Mouse (Mus musculus) liver, adult 2 months (tissue): ENCODE results near the gene Chrm3.

Experiments used
- CTCF ChIP-seq: fragments of 200-500 bp; IDR thresholded peaks from 2 replicates; pipeline ENCODE4 v1.5.1; 2011; ENCODE audit warnings: low read depth, low read length, control low read depth
- POLR2A ChIP-seq: fragments of 200-500 bp; IDR thresholded peaks from 2 replicates; pipeline ENCODE4 v1.6.1; 2011; ENCODE audit warnings: low read length, control low read depth; ENCODE audit not compliant: insufficient read depth; ENCODE audit errors: extremely low read depth

DNA sequence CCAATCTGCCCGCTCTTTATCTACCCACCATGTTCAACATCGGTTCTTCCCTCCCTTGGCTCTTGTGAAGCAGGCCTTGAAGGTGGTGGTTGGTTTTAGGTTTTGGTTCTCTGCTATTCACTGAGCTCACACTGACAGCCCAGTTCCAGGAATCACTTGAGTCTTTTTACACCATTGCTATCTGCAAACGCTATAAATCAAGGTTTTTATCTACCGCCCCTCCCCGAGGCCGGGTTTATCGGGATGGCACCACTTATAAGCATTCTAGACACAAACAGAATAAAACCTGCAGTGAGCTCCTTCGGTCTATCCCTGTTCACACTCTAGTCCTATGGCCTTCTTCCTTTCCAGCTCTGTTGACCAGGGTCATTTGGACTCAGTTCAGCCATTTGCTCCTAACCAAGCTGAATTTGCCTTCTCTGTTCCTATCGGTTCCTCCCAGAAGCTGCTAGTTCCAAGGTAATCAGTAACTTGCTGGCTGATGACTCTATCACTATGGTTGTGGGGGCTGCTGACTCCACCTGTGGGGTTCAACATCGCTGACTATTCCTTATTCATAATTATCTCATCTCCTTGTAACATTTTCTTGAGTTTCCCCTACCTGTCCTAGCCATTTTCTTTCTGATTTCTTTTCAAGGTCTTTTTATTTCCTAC is 291.6 kb downstream of the Chrm3 start:
- TF ChIP-seq CTCF (no peak), POLR2A (no peak)
